Mouse (Mus musculus): ENCODE measurements around the gene Gm49325.

DNA sequence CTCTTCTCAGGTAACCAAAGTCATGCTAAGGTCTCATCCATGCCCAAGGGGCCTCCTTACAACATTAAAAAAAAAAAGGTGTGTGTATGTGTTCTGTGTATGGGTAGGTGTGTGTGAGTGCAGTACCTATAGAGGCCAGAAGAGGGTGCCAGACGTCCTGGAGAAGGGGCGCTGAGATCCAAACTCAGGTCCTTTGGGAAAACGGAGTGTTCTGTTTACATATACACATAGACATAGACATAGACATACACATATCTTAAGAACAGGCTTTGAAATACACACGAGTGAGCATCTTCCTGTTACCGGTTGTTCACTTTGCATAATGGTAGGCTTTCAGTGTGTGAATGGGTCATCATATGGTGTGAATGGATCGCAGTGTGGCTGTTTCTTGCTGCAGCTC is 1.9 kb upstream of the Gm49325 start:
- peak; percentile 28; the same call in 1 of the 2 replicates for TF ChIP-seq CTCF (IDR thresholded peaks at IDR 0.05; ENCODE audit: borderline replicate concordance, extremely low read depth, insufficient read depth, insufficient read length)
- TF ChIP-seq POLR2A (IDR thresholded peaks at IDR 0.05; ENCODE audit: borderline replicate concordance, extremely low read depth, insufficient read depth, insufficient read length, poor library complexity, severe bottlenecking) = no peak

Data from brain, embryonic 14.5 days (tissue).